Comparison of ENCODE assay signal across 10 mouse cellular contexts in genomic region chr11:69065394-69065925, GRCm38 (mm10). TPM values are rescaled to one million over a fixed set of nuclear protein-coding genes. Genes with fewer than 3 reads are reported as not detected.
DNase-seq lines count a peak whose midpoint lies in the region; ATAC-seq lines count a peak whose summit lies in the region.
"Had no signal": no experiment of that assay in that cellular context is flagged by ENCODE, and none has a peak within 500 bp of the region (broad histone marks: within the 10 kb centered on the region; RNA-seq: fewer than 3 reads in every experiment).

No protein-coding gene starts in this region.

- H3K4me1 ChIP-seq in kidney, embryonic 15.5 days = peaks cover 54% of the 10 kb centered on the region
- H3K4me1 ChIP-seq in embryonic facial prominence, embryonic 14.5 days (ENCODE audit: control insufficient read depth, insufficient read depth, low read length) = peaks cover 19% of the 10 kb centered on the region
- peaks cover 42% of the 10 kb centered on the region for H3K4me1 ChIP-seq in hindbrain, embryonic 13.5 days (replicated peaks)
- H3K4me1 ChIP-seq in midbrain, embryonic 14.5 days (ENCODE audit: control insufficient read depth, insufficient read depth, low read length) = peaks cover 33% of the 10 kb centered on the region

- no peak overlapping the region for H3K27ac ChIP-seq in kidney, embryonic 15.5 days
- no peak overlapping the region for H3K27ac ChIP-seq in embryonic facial prominence, embryonic 14.5 days (replicated peaks; ENCODE audit: low read depth, low read length)
- no peak overlapping the region for H3K27ac ChIP-seq in hindbrain, embryonic 13.5 days
- H3K27ac ChIP-seq in midbrain, embryonic 14.5 days (replicated peaks; ENCODE audit: low read depth, low read length) = no peak overlapping the region
- H3K27ac ChIP-seq: macrophage had no signal

- DNase-seq in kidney, postnatal 4 days = no peak
- no peak for DNase-seq in embryonic facial prominence, embryonic 14.5 days (ENCODE audit: low spot score)
- DNase-seq in midbrain, embryonic 14.5 days = no peak
- DNase-seq in thymus, postnatal 14 days = no peak
- no peak for DNase-seq in MN1 (ENCODE audit: low spot score)
- DNase-seq: kidney, adult 2 months had no signal

- no peaks in the 10 kb centered on the region for H3K9me3 ChIP-seq in kidney, embryonic 15.5 days (replicated peaks)
- H3K9me3 ChIP-seq in embryonic facial prominence, embryonic 14.5 days (ENCODE audit: control insufficient read depth, low read length) = no peaks in the 10 kb centered on the region
- H3K9me3 ChIP-seq in hindbrain, embryonic 13.5 days = no peaks in the 10 kb centered on the region
- H3K9me3 ChIP-seq in midbrain, embryonic 14.5 days (ENCODE audit: control insufficient read depth, low read length) = no peaks in the 10 kb centered on the region

- no peak overlapping the region for H3K4me3 ChIP-seq in kidney, embryonic 15.5 days (replicated peaks)
- peak overlapping the region; percentile 35; the same call in 1 of the 2 replicates for H3K4me3 ChIP-seq in embryonic facial prominence, embryonic 14.5 days (ENCODE audit: low read depth, low read length)
- H3K4me3 ChIP-seq in hindbrain, embryonic 13.5 days = peak overlapping the region; percentile 44
- H3K4me3 ChIP-seq in midbrain, embryonic 14.5 days (replicated peaks; ENCODE audit: low read depth, low read length) = peak overlapping the region; percentile 35; the same call in 1 of the 2 replicates

- H3K4me2 ChIP-seq in kidney, embryonic 15.5 days = peak overlapping the region; percentile 89
- no peak overlapping the region for H3K4me2 ChIP-seq in embryonic facial prominence, embryonic 14.5 days (ENCODE audit: low read depth, low read length)
- H3K4me2 ChIP-seq in hindbrain, embryonic 13.5 days = peak overlapping the region; percentile 81
- H3K4me2 ChIP-seq in midbrain, embryonic 14.5 days (ENCODE audit: low read length) = peak overlapping the region; percentile 76

- 62% methylated on average over 3 of the region's 3 CpGs for WGBS in kidney, embryonic 15.5 days
- 48% methylated on average over 3 of the region's 3 CpGs for WGBS in embryonic facial prominence, embryonic 14.5 days
- WGBS in hindbrain, embryonic 13.5 days = 61% methylated on average over 3 of the region's 3 CpGs
- WGBS in midbrain, embryonic 14.5 days = 62% methylated on average over 3 of the region's 3 CpGs

- H3K36me3 ChIP-seq in kidney, embryonic 15.5 days = no peaks in the 10 kb centered on the region
- no peaks in the 10 kb centered on the region for H3K36me3 ChIP-seq in embryonic facial prominence, embryonic 14.5 days (ENCODE audit: control insufficient read depth, insufficient read depth, low read length)
- no peaks in the 10 kb centered on the region for H3K36me3 ChIP-seq in hindbrain, embryonic 13.5 days
- no peaks in the 10 kb centered on the region for H3K36me3 ChIP-seq in midbrain, embryonic 14.5 days (ENCODE audit: control insufficient read depth, insufficient read depth, low read length)

- ATAC-seq in kidney, embryonic 15.5 days (replicated peaks; ENCODE audit: low FRiP score) = no peak
- ATAC-seq in embryonic facial prominence, embryonic 14.5 days (ENCODE audit: low read depth) = no peak
- ATAC-seq in hindbrain, embryonic 13.5 days (ENCODE audit: low FRiP score) = no peak
- ATAC-seq in midbrain, embryonic 14.5 days (ENCODE audit: low FRiP score, low TSS enrichment) = no peak
- ATAC-seq: Patski had no signal

- no peak overlapping the region; the same call in 1 of the 2 replicates for H3K9ac ChIP-seq in kidney, embryonic 15.5 days
- peak overlapping the region; percentile 55; the same call in 1 of the 2 replicates for H3K9ac ChIP-seq in embryonic facial prominence, embryonic 14.5 days (ENCODE audit: low read depth, low read length)
- peak overlapping the region; percentile 71; the same call in 1 of the 2 replicates for H3K9ac ChIP-seq in hindbrain, embryonic 13.5 days
- no peak overlapping the region for H3K9ac ChIP-seq in midbrain, embryonic 14.5 days (replicated peaks; ENCODE audit: low read length)

- no peaks in the 10 kb centered on the region for H3K27me3 ChIP-seq in kidney, embryonic 15.5 days
- H3K27me3 ChIP-seq in embryonic facial prominence, embryonic 14.5 days (replicated peaks; ENCODE audit: control insufficient read depth, insufficient read depth, low read length) = no peaks in the 10 kb centered on the region
- H3K27me3 ChIP-seq in hindbrain, embryonic 13.5 days = no peaks in the 10 kb centered on the region
- H3K27me3 ChIP-seq in midbrain, embryonic 14.5 days (ENCODE audit: control insufficient read depth, insufficient read depth, low read length) = no peaks in the 10 kb centered on the region
- H3K27me3 ChIP-seq: Patski had no signal

RNA-seq across cellular contexts. Expression of gene Tmem107, which starts 5.1 kb away (rescaled TPM):
- polyA plus RNA-seq in kidney, embryonic 15.5 days (2015; fragmentation: Nextera tagmentation; extraction: Ambion mirVana) = 60.8 and 64.3 TPM in 2 replicates
- 65.6 and 87.8 TPM in 2 replicates for polyA plus RNA-seq in embryonic facial prominence, embryonic 14.5 days (2014; fragmentation: Nextera tagmentation; extraction: Ambion mirVana)
- polyA plus RNA-seq in hindbrain, embryonic 13.5 days (2015; fragmentation: Nextera tagmentation; extraction: Ambion mirVana) = 28.7 and 41.0 TPM in 2 replicates
- polyA plus RNA-seq in midbrain, embryonic 14.5 days (2014; fragmentation: Nextera tagmentation; extraction: Ambion mirVana) = 28.0 and 36.5 TPM in 2 replicates

RNA-seq across cellular contexts. Expression of gene Borcs6, which starts 5.9 kb away (rescaled TPM):
- polyA plus RNA-seq in kidney, embryonic 15.5 days (2015; fragmentation: Nextera tagmentation; extraction: Ambion mirVana) = 7.4 and 8.7 TPM in 2 replicates
- 12.1 and 12.4 TPM in 2 replicates for polyA plus RNA-seq in embryonic facial prominence, embryonic 14.5 days (2014; fragmentation: Nextera tagmentation; extraction: Ambion mirVana)
- polyA plus RNA-seq in hindbrain, embryonic 13.5 days (2015; fragmentation: Nextera tagmentation; extraction: Ambion mirVana) = 13.4 and 15.2 TPM in 2 replicates
- 17.3 and 20.1 TPM in 2 replicates for polyA plus RNA-seq in midbrain, embryonic 14.5 days (2014; fragmentation: Nextera tagmentation; extraction: Ambion mirVana)

RNA-seq across cellular contexts. Expression of gene Aurkb, which starts 20.0 kb away (rescaled TPM):
- polyA plus RNA-seq in kidney, embryonic 15.5 days (2015; fragmentation: Nextera tagmentation; extraction: Ambion mirVana) = 164 and 175 TPM in 2 replicates
- polyA plus RNA-seq in embryonic facial prominence, embryonic 14.5 days (2014; fragmentation: Nextera tagmentation; extraction: Ambion mirVana) = 92.5 and 112 TPM in 2 replicates
- polyA plus RNA-seq in hindbrain, embryonic 13.5 days (2015; fragmentation: Nextera tagmentation; extraction: Ambion mirVana) = 31.7 and 34.2 TPM in 2 replicates
- polyA plus RNA-seq in midbrain, embryonic 14.5 days (2014; fragmentation: Nextera tagmentation; extraction: Ambion mirVana) = 14.6 and 29.6 TPM in 2 replicates

RNA-seq across cellular contexts. Expression of gene Vamp2, which starts 22.8 kb away (rescaled TPM):
- 83.5 and 101 TPM in 2 replicates for polyA plus RNA-seq in kidney, embryonic 15.5 days (2015; fragmentation: Nextera tagmentation; extraction: Ambion mirVana)
- polyA plus RNA-seq in embryonic facial prominence, embryonic 14.5 days (2014; fragmentation: Nextera tagmentation; extraction: Ambion mirVana) = 89.1 and 97.0 TPM in 2 replicates
- 217 and 227 TPM in 2 replicates for polyA plus RNA-seq in hindbrain, embryonic 13.5 days (2015; fragmentation: Nextera tagmentation; extraction: Ambion mirVana)
- 258 and 260 TPM in 2 replicates for polyA plus RNA-seq in midbrain, embryonic 14.5 days (2014; fragmentation: Nextera tagmentation; extraction: Ambion mirVana)

RNA-seq across cellular contexts. Expression of gene Per1, which starts 29.6 kb away (rescaled TPM):
- polyA plus RNA-seq in kidney, embryonic 15.5 days (2015; fragmentation: Nextera tagmentation; extraction: Ambion mirVana) = 12.1 and 13.7 TPM in 2 replicates
- polyA plus RNA-seq in embryonic facial prominence, embryonic 14.5 days (2014; fragmentation: Nextera tagmentation; extraction: Ambion mirVana) = 21.5 and 28.2 TPM in 2 replicates
- 7.4 and 9.4 TPM in 2 replicates for polyA plus RNA-seq in hindbrain, embryonic 13.5 days (2015; fragmentation: Nextera tagmentation; extraction: Ambion mirVana)
- 9.3 and 13.1 TPM in 2 replicates for polyA plus RNA-seq in midbrain, embryonic 14.5 days (2014; fragmentation: Nextera tagmentation; extraction: Ambion mirVana)

Comparison
In these comparisons a context has a peak if more than half of its experiments do, and no peak if none do; other contexts are left out.
1. H3K9ac ChIP-seq: peak in embryonic facial prominence, embryonic 14.5 days (single experiment) and hindbrain, embryonic 13.5 days (single experiment); none in kidney, embryonic 15.5 days (single experiment) and midbrain, embryonic 14.5 days (single experiment).